Mouse (Mus musculus) heart, adult 2 months (tissue): Measurements from ENCODE around the gene Hoxc11.

Experiments
- CTCF ChIP-seq: fragments of 200-600 bp; IDR thresholded peaks from 2 replicates; pipeline ENCODE4 v1.8.1; 2022; ENCODE audit warnings: antibody characterized with exemption, mild to moderate bottlenecking, moderate library complexity
- EP300 ChIP-seq: fragments of 200-500 bp; IDR thresholded peaks from 2 replicates; pipeline ENCODE4 v1.6.1; 2011; ENCODE audit warnings: low read depth, low read length, control low read depth; ENCODE audit not compliant: insufficient read depth
- POLR2A ChIP-seq: fragments of 200-500 bp; IDR thresholded peaks from 2 replicates; pipeline ENCODE4 v1.6.1; 2011; ENCODE audit warnings: mild to moderate bottlenecking, low read depth, low read length, control low read depth; ENCODE audit not compliant: insufficient read depth

DNA sequence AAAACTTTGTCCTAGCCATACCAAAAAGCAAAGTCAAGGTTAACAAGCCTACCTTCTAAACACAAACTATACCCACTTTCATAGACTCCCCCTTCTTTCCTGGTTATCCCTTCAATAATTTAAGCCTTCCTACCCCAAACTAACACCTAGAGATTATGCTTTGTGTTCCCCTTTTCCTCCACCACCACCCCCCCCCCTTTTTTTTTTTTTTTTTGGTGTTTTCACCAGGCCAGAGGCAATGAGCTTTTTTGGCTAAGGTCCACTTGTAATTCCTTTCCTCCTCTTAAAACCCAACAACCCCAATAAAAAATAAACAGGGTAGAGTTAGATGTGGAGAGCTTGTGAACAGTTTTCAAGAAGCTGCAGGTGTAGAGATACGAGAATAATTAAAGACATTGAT, 15.1 kb downstream of the Hoxc11 start:
- TF ChIP-seq POLR2A (no peak), CTCF (no peak), EP300 (no peak)
